Mouse (Mus musculus) hindbrain, embryonic 14.5 days (tissue): ENCODE data around the gene Ahnak. TPM values are rescaled to one million over a fixed set of nuclear protein-coding genes. Genes with fewer than 3 reads are reported as not detected.

Experiments
- ATAC-seq: fragments of 200-750 bp; cut with Nextera tagmentation; 2 replicates; pipeline ENCODE4 v1.8.0; 2017; ENCODE audit warnings: moderate number of reproducible peaks, mild to moderate bottlenecking, moderate TSS enrichment, moderate library complexity; ENCODE audit not compliant: low FRiP score
- DNase-seq: peaks from one replicate; pipeline ENCODE4 v3.0.0-alpha.2; 2015; ENCODE audit warnings: low spot score
- H3K27ac ChIP-seq: fragments of 300-500 bp; sonication (generic); 2 replicates; pipeline ENCODE4 v1.5.1; 2014; ENCODE audit warnings: mild to moderate bottlenecking, moderate library complexity
- H3K27me3 ChIP-seq: fragments of 300-500 bp; sonication (generic); 2 replicates; pipeline ENCODE4 v1.6.1; 2014; ENCODE audit warnings: mild to moderate bottlenecking, low read length, mixed read lengths; ENCODE audit not compliant: control insufficient read depth, insufficient read depth
- H3K36me3 ChIP-seq: fragments of 300-500 bp; sonication (generic); replicated peaks from 2 replicates; pipeline ENCODE4 v1.6.1; 2014; ENCODE audit not compliant: control insufficient read depth, insufficient read depth
- H3K4me1 ChIP-seq: fragments of 300-500 bp; sonication (generic); replicated peaks from 2 replicates; pipeline ENCODE4 v1.6.1; 2014; ENCODE audit warnings: antibody characterized with exemption, low read length, mixed read lengths; ENCODE audit not compliant: control insufficient read depth, insufficient read depth
- H3K4me2 ChIP-seq: fragments of 300-500 bp; sonication (generic); replicated peaks from 2 replicates; pipeline ENCODE4 v1.6.1; 2014; ENCODE audit warnings: mild to moderate bottlenecking, moderate library complexity
- H3K4me3 ChIP-seq: fragments of 300-500 bp; sonication (generic); replicated peaks from 2 replicates; pipeline ENCODE4 v1.5.1; 2014; ENCODE audit warnings: mild to moderate bottlenecking, low read length
- H3K9ac ChIP-seq: fragments of 300-500 bp; sonication (generic); 2 replicates; pipeline ENCODE4 v1.6.1; 2014
- H3K9me3 ChIP-seq: fragments of 300-500 bp; sonication (generic); 2 replicates; pipeline ENCODE4 v1.6.1; 2016; ENCODE audit warnings: low read length; ENCODE audit not compliant: control insufficient read depth
- WGBS: fragments of 180-500 bp; shearing (Covaris S2); extraction: QIAGEN DNeasy Blood & Tissue Kit; methylation state at CpG from one replicate; pipeline ENCODE4 v1.1.7; 2014; 5-methylcytosine and 5-hydroxymethylcytosine counted together
- polyA plus RNA-seq: library from polyadenylated mRNA; unstranded; fragments of >200 nt; fragmentation: Nextera tagmentation; extraction: Ambion mirVana; gene quantifications from 2 replicates; pipeline ENCODE4 v1.2.1, GENCODE M21; 2014

The Ahnak gene
- polyA plus RNA-seq, 1 experiment from 2014 or later: 4.9 TPM

DNA sequence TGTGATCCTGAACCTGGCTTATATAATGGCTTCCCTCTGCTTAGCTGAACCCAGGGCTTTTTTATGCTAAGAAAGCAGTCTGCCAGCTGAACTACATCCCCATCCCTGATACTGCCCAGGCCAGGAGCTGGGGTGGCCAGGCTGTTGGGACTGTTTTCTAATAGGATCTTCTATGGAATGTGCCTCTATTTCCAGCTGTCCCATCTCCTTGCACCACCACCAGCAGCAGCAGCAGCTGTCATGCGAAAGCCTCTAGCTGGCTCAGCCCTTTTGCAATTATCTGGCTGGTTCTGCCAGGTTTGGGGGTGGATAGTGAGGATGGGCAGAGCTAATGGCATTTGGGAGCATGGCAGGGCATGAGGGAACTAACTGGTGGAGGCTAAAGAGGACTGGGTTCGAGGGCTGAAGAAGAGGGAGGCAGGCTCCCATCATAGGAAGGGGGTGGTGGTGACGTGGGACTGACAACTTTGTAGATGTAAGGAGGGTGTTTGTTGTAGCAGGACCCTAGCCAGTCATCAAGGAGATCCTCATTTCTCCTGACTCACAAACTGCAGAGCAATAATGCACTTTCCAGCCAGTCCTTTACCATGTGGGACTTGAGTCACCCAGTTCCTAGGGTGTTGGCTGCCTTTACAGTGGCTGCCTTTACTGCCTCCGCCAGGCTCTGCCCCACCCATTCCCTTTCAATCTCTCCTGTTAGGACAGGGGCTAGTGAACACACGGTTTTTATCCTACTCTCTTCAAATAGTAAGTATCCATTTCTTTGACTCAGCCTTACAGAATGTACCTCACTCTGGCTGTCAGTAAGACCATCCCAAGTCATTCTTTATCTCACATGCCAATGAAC, 6.6 kb upstream of the Ahnak start:
- DNase-seq (no peak), ATAC-seq (no peak)
- H3K9me3 ChIP-seq: no peaks in the 10 kb centered on the region
- no peak overlapping the region for H3K27ac ChIP-seq
- H3K27me3 ChIP-seq: 0 out of 2 replicates have a peak, but pooled peaks cover 3% of the 10 kb centered on the region
- peaks cover 35% of the 10 kb centered on the region for H3K36me3 ChIP-seq
- H3K4me3 ChIP-seq: no peak overlapping the region
- 58% methylated on average over 5 of the region's 5 CpGs for WGBS
- H3K4me1 ChIP-seq: peaks cover 26% of the 10 kb centered on the region
- H3K9ac ChIP-seq: no peak overlapping the region
- H3K4me2 ChIP-seq: no peak overlapping the region

GRCm38 (mm10) chr19:8983150-8983650, 5.9 kb upstream of the Ahnak start:
- WGBS: 54% methylated on average over 4 of the region's 4 CpGs
- no peak overlapping the region for H3K27ac ChIP-seq
- DNase-seq (no peak), ATAC-seq (no peak)
- H3K9ac ChIP-seq: no peak overlapping the region
- H3K4me3 ChIP-seq: no peak overlapping the region
- peaks cover 28% of the 10 kb centered on the region for H3K36me3 ChIP-seq
- no peaks in the 10 kb centered on the region for H3K9me3 ChIP-seq
- H3K27me3 ChIP-seq: peaks cover 9% of the 10 kb centered on the region
- H3K4me1 ChIP-seq: peaks cover 26% of the 10 kb centered on the region
- H3K4me2 ChIP-seq: no peak overlapping the region

GRCm38 (mm10) chr19:8984255-8984868, 4.7 kb upstream of the Ahnak start:
- H3K9me3 ChIP-seq: no peaks in the 10 kb centered on the region
- H3K9ac ChIP-seq: no peak overlapping the region
- ATAC-seq (peak; percentile 86), DNase-seq (peak; percentile 80)
- H3K36me3 ChIP-seq: peaks cover 16% of the 10 kb centered on the region
- peak overlapping the region; percentile 30; the same call in 1 of the 2 replicates for H3K4me2 ChIP-seq
- 6% methylated on average over 7 of the region's 7 CpGs for WGBS
- no peak overlapping the region for H3K4me3 ChIP-seq
- peaks cover 37% of the 10 kb centered on the region for H3K4me1 ChIP-seq
- peaks cover 19% of the 10 kb centered on the region for H3K27me3 ChIP-seq
- peak overlapping the region; percentile 3 for H3K27ac ChIP-seq

- Histone ChIP-seq H3K9me3 (no peaks in the 10 kb centered on the region), H3K4me1 (peaks cover 50% of the 10 kb centered on the region), H3K27me3 (peaks cover 33% of the 10 kb centered on the region), H3K4me3 (no peak overlapping the region), H3K4me2 (no peak overlapping the region), H3K27ac (no peak overlapping the region), H3K36me3 (peaks cover 2% of the 10 kb centered on the region), H3K9ac (no peak overlapping the region)
- DNase-seq: no peak
- 65% methylated on average over 5 of the region's 5 CpGs for WGBS
- no peak for ATAC-seq
These were observed 3.2 kb upstream of the Ahnak start for GRCm38 (mm10) chr19:8985891-8986290.

GRCm38 (mm10) chr19:8987816-8988215, 1.3 kb upstream of the Ahnak start:
- Histone ChIP-seq H3K4me1 (peaks cover 47% of the 10 kb centered on the region), H3K4me2 (no peak overlapping the region), H3K4me3 (no peak overlapping the region), H3K27me3 (peaks cover 43% of the 10 kb centered on the region), H3K9ac (no peak overlapping the region), H3K27ac (no peak overlapping the region), H3K9me3 (no peaks in the 10 kb centered on the region), H3K36me3 (no peaks in the 10 kb centered on the region)
- ATAC-seq (no peak), DNase-seq (no peak)
- WGBS: 42% methylated on average over 2 of the region's 2 CpGs

DNA sequence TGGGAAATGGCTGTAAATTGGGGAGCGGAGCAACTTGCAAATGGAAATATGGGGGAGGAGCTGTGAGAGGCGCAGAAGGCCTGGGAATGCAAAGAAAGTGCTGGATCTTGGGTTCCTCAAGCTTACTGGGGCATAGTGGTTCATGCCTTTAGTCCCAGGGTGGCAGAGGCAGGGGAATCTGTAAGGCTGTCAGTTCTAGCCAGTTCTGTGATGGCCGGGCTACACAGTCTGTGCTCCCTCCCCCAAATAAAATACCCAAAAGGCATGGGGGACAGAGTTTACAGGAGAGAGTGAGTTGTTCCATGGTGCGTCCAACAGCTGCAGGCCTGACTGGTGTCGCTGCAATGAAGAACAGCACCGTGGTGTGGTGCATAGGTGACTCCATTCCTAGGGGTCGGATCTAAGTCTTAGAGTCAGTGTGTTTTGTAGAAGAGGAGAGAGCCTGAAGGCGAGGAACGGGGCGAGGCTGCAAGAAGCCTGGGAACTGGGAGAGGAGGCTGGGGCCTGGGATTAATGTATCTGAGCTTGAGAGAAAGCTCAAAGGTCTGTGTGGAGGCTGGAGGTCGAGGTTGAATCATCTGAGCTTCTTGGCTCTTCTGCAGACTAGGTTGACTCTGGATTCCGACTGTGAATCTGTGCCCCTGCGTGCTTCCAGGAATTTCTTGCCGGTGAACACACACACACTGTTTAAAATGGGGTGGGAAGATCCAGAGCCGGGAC, 578 bp upstream of the Ahnak start:
- ATAC-seq: no peak
- no peak for DNase-seq
- Histone ChIP-seq H3K4me2 (peak overlapping the region; percentile 67), H3K27ac (no peak overlapping the region), H3K27me3 (peaks cover 43% of the 10 kb centered on the region), H3K9ac (peak overlapping the region; percentile 60), H3K4me1 (peaks cover 47% of the 10 kb centered on the region), H3K4me3 (peak overlapping the region; percentile 43), H3K36me3 (no peaks in the 10 kb centered on the region), H3K9me3 (no peaks in the 10 kb centered on the region)
- WGBS: 17% methylated on average over 15 of the region's 15 CpGs

DNA sequence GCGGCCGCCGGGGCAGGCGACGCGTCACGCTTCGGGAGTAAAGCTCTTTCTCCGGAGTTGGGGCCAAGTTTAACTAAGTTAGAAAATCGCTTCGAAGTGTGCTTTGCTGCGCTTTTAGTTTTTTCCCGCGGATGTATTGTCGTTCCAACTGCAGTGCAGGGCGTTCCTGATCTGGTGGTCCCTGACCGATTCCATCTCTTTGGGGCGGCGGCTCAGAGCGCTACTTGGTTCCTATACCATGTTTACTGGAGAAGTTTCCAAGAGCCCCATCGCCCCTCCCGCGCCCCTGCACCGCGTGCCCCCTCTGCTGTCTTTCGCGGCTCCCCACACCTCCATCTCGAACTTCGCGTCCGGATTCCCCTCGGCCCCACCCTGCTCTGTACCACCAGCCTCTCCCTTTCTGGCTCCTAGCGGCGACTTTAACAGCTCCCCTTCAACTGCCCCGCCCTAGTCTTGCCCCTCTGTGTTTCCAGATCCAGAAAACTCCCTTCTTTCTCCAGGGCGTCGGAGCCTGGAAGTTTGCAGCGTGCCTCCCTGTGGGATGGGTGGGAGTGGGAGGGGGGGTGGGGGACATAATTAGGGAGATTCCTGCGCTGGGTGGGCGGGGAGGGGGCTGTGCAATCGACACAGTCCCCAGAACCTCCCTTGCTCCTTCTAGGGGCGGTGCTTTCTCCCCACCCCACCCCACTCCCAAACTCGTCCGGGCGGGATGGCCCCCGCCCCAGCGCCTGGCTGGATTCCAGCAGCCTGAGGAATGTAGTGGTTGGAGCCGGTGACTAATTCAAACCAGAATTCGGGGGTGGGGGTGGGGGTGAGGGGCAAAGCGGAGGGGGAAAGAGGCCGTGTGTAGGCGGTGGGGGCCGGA, 715 bp downstream of the Ahnak start:
- ATAC-seq (peak; percentile 57), DNase-seq (no peak)
- H3K36me3 ChIP-seq: no peaks in the 10 kb centered on the region
- under 1% methylated on average over 51 of the region's 53 CpGs for WGBS
- H3K9ac ChIP-seq: peak overlapping the region; percentile 60
- no peaks in the 10 kb centered on the region for H3K9me3 ChIP-seq
- H3K4me3 ChIP-seq: peak overlapping the region; percentile 43
- peaks cover 34% of the 10 kb centered on the region for H3K4me1 ChIP-seq
- H3K4me2 ChIP-seq: peak overlapping the region; percentile 67
- peaks cover 43% of the 10 kb centered on the region for H3K27me3 ChIP-seq
- H3K27ac ChIP-seq: peak overlapping the region; percentile 63

GRCm38 (mm10) chr19:8990432-8991102, 1.5 kb downstream of the Ahnak start:
- Histone ChIP-seq H3K4me1 (peaks cover 26% of the 10 kb centered on the region), H3K9ac (peak overlapping the region; percentile 28; the same call in 1 of the 2 replicates), H3K9me3 (no peaks in the 10 kb centered on the region), H3K36me3 (no peaks in the 10 kb centered on the region), H3K27me3 (peaks cover 43% of the 10 kb centered on the region), H3K4me3 (peak overlapping the region; percentile 43), H3K4me2 (peak overlapping the region; percentile 67), H3K27ac (peak overlapping the region; percentile 7; the same call in 1 of the 2 replicates)
- DNase-seq (no peak), ATAC-seq (peak; percentile 49)
- WGBS: 15% methylated on average over 13 of the region's 15 CpGs
